Mouse (Mus musculus) B cell, adult (primary cell): Measurements from ENCODE around the gene Rtkn2. TPM values are rescaled to one million over a fixed set of nuclear protein-coding genes. Genes with fewer than 3 reads are reported as not detected.

Source experiments
- total RNA-seq: library from RNA; stranded (reverse); gene quantifications from 4 replicates; pipeline ENCODE4 v1.2.4, GENCODE M21; 2023; ENCODE audit not compliant: inconsistent age

Gene Rtkn2
- 0.58 to 1.1 TPM (median 0.75 TPM) in 4 replicates for total RNA-seq

DNA sequence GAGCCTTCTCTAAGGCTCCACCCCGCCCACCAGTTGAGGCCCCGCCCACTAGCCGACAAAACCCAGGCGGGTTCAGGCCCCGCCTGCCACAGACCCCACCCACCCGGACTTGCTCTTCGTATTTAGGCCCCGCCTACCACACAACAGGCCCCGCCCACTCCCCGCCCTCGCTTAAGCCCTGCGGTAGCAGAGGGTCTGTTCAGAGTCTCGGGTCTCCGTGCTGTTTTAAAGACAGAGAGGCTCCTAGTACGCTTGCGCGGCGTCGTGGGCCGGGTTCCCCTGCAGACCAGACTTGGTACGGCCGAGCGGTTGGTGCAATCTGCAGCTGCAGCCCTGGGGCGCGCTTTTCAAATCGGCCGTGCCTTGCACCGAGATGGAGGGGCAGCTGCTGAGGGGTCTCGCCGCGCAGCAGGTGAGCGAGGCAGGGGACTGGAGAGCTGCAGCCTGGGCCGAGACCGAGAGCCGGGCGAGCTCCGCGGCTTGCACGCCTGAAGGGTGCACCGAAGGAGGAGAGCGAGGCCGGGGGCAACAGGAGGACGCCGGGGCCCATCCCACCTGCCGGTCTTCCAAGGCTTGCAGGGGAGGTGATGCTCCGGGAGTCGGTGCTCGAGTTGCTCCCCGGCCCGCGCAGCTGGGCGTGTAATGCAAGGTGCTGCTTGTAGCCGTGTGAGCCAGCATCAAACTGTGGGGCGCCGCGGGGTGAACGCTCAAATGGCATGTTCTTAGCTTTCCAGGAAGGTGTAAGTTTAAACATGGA is at the start of gene Rtkn2:
Rtkn2 (plus strand) TSS at position 170 of the 757 bp plus-strand sequence.

Other genes with a start within 250 kb of the Rtkn2 start
- gene Zfp365, start 66.9 kb upstream of the Rtkn2 start, total RNA-seq = 0.74 to 1.3 TPM (median 0.82 TPM) in 4 replicates